Mouse (Mus musculus) ES-Bruce4 (cell line): ENCODE results near the gene Nkx2-5. TPM values are rescaled to one million over a fixed set of nuclear protein-coding genes. Genes with fewer than 3 reads are reported as not detected.
A peak's percentile ranks its signal among the peaks of the same experiment; 100 is the strongest.

Experiments used
- H3K27ac ChIP-seq: 2 replicates; pipeline ENCODE4 v1.5.1; 2012; ENCODE audit warnings: low read length, inconsistent platforms; ENCODE audit not compliant: insufficient read depth
- H3K27me3 ChIP-seq: 2 replicates; pipeline ENCODE4 v1.6.1; 2012; ENCODE audit warnings: mild to moderate bottlenecking, low read length, inconsistent platforms; ENCODE audit not compliant: control insufficient read depth, poor library complexity, insufficient read depth, severe bottlenecking
- H3K36me3 ChIP-seq: 2 replicates; pipeline ENCODE4 v1.6.1; 2012; ENCODE audit warnings: inconsistent platforms, mild to moderate bottlenecking, low read length, moderate library complexity; ENCODE audit not compliant: control insufficient read depth, poor library complexity, insufficient read depth, severe bottlenecking
- H3K4me1 ChIP-seq: one replicate; pipeline ENCODE4 v1.8.1; 2011; ENCODE audit warnings: low read length; ENCODE audit not compliant: control insufficient read depth, insufficient read depth
- H3K4me3 ChIP-seq: 2 replicates; pipeline ENCODE4 v1.5.1; 2011; ENCODE audit warnings: low read depth, mild to moderate bottlenecking, low read length
- H3K9ac ChIP-seq: 2 replicates; pipeline ENCODE4 v1.6.1; 2012; ENCODE audit warnings: low read depth, mild to moderate bottlenecking, inconsistent platforms; ENCODE audit not compliant: poor library complexity, severe bottlenecking
- H3K9me3 ChIP-seq: replicated peaks from 2 replicates; pipeline ENCODE4 v1.6.1; 2012; ENCODE audit warnings: mild to moderate bottlenecking, low read length, inconsistent platforms; ENCODE audit not compliant: control insufficient read depth, poor library complexity, insufficient read depth, severe bottlenecking
- CTCF ChIP-seq: IDR thresholded peaks from one replicate; pipeline ENCODE4 v1.8.1; 2011; ENCODE audit warnings: low read depth, low read length
- EP300 ChIP-seq: IDR thresholded peaks from 2 replicates; pipeline ENCODE4 v1.6.1; 2011; ENCODE audit warnings: low read depth, low read length; ENCODE audit not compliant: insufficient read depth
- POLR2A ChIP-seq: IDR thresholded peaks from one replicate; pipeline ENCODE4 v1.8.1; 2011; ENCODE audit warnings: low read length; ENCODE audit not compliant: insufficient read depth
- polyA plus RNA-seq: library from polyadenylated mRNA; stranded (reverse); fragments of >200 nt; gene quantifications from 2 replicates; pipeline ENCODE4 v1.2.4, GENCODE M21; 2011; ENCODE audit warnings: low read depth; ENCODE audit not compliant: missing spikeins, insufficient read depth, insufficient read length

Nkx2-5 gene
- polyA plus RNA-seq, 1 experiment = not detected

DNA sequence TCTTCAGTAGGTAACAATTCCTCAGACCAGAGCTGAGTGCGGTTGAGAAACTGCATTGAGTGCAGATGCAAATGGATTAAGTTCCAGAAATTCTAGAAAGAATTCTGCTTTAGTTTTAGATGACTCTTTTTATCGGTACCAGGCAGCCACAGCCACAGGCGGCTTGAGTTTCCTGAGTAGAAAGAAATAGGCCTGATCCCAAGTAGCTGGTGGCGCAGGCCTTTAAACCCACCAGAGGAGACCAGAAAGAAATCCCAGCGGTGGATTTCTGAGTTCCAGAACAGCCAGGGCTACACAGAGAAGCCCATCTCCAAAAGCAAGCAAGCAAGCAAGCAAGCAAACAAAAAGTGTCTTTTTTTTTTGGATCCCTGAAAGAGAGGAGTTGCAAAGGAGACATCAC is 8.4 kb downstream of the Nkx2-5 start:
- H3K36me3 ChIP-seq = no peaks in the 10 kb centered on the region
- H3K27ac ChIP-seq = no peak overlapping the region
- no peak overlapping the region for H3K4me3 ChIP-seq

DNA sequence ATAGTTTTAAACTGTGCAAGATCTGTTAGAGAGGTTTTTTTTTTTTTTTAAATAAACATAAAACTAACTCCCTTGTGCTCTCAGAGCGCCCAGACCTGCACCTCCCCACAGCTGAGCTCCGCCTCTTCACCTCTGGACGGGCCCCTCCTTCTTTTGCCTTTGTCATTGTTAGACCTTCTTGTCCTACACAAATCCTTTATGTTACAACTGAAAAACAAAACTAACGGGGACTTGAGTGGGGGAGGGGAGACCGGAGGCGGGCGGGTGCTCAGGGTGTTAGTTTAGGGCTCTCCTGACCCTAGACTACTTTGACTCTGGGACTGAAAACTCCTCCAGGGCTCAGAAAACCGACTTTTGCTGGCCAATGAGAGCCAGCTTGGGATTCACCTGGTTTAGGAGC is 8.9 kb downstream of the Nkx2-5 start:
- no peak overlapping the region for H3K9ac ChIP-seq
- H3K27ac ChIP-seq = no peak overlapping the region
- H3K4me1 ChIP-seq = peaks cover 2% of the 10 kb centered on the region
- TF ChIP-seq EP300 = peak; percentile 50; the same call in 1 of the 2 replicates
- TF ChIP-seq POLR2A = no peak
- H3K4me3 ChIP-seq = 0 out of 2 replicates have a peak overlapping the region, but pooled peaks have one; percentile 16
- H3K27me3 ChIP-seq = peaks cover 16% of the 10 kb centered on the region
- H3K36me3 ChIP-seq = no peaks in the 10 kb centered on the region
- no peaks in the 10 kb centered on the region for H3K9me3 ChIP-seq

More for the DNA sequence above, 8.4 kb downstream of the Nkx2-5 start:
- Histone ChIP-seq H3K4me1 (peaks cover 2% of the 10 kb centered on the region), H3K27me3 (peaks cover 19% of the 10 kb centered on the region), H3K9me3 (no peaks in the 10 kb centered on the region), H3K9ac (no peak overlapping the region)
- no peak for TF ChIP-seq CTCF
- no peak for TF ChIP-seq POLR2A
- TF ChIP-seq EP300 = no peak

DNA sequence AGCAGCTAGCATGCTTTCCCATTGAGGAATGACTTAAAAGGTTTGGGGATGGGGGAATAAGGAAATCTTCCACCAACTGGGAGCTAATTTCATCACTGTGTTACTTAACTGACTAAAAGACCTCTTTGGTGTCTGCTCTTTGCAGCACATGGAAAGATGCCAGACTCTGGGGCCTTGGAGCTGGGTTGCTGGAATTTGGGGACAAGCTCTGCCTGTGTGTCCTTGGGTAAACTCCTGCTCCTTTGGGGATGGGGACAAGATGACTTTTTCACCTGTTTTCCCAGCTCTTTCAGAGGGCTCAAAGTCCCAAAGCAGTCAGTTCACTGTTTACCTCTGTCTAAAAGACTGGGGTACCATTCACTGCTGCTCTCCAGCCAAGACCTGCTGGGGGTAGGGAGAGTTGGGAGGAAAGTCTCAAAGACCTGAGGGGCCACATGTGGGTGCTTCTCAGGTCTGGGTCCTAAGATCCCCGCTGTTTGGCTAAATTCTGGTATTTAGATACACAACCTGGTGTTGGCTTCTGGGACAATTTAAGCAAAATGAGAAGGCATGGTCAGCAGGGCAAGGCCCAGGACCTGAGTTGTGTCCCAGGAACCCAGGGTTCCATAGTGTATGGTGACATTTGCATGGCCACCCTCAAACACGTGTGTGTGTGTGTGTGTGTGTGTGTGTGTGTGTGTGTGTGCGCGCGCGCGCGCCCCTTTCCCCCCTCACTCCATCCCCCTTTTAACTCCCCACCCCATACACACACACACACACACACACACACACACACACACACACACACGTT is 9.6 kb downstream of the Nkx2-5 start:
- H3K36me3 ChIP-seq = no peaks in the 10 kb centered on the region
- H3K9me3 ChIP-seq = no peaks in the 10 kb centered on the region
- H3K4me1 ChIP-seq = peaks cover 2% of the 10 kb centered on the region
- no peak overlapping the region for H3K27ac ChIP-seq
- peaks cover 15% of the 10 kb centered on the region for H3K27me3 ChIP-seq
- no peak overlapping the region for H3K9ac ChIP-seq
- TF ChIP-seq POLR2A = no peak
- TF ChIP-seq CTCF = no peak
- H3K4me3 ChIP-seq = no peak overlapping the region

DNA sequence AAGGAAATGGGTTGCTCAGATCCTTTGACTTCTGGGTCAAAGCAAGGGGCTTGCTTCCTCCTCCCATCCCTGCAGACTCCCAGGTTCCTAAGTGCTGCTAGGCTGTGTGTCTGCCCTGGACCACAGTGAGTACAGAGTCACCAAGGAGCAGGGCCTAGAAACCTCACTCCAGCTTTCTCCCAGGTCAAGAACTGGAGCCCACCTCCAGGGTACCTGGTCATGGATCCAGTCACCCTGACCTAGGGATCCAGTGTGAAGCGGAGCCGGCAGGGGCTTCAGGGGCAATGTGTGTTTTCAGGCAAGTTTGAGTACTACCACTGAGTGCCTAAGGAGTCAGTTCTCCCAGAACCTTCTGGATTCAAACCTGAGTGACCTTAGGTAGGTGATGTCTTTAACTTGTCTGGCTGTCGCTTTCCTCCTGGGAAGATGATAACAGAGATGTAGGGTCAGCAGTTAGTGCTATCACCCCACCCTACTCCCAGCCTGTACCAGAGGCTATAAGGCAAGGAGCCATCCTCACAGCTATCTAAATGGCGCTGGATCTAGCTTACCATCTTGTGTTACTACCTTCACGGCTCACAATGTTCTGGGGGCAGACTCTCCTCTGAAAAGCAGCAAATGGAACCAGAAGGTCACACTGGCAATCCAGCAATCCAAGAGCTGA is 10.4 kb downstream of the Nkx2-5 start:
- Histone ChIP-seq H3K9ac (no peak overlapping the region), H3K27ac (no peak overlapping the region), H3K4me1 (peaks cover 2% of the 10 kb centered on the region), H3K36me3 (no peaks in the 10 kb centered on the region), H3K4me3 (no peak overlapping the region), H3K9me3 (no peaks in the 10 kb centered on the region), H3K27me3 (peaks cover 12% of the 10 kb centered on the region)
- no peak for TF ChIP-seq POLR2A
- no peak for TF ChIP-seq CTCF
- no peak for TF ChIP-seq EP300

DNA sequence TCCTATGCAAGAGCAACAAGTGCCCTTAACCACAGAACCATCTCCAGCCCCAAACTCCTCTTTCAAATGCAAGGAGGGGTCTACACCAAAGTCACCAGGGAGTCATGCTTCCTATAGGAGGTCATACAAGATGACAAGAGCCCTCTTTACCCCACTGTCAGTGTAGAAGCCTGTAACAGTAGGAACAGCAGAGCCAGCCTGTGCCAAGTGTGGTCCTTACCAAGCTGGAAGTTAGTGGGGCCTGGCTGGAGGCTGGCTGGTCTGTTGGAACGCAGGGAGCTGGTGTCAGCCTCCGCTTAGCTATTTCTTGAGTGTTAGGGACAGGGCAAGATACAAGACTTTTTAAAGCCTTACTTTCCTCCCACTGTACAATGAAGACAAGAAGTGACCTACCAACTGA is 11.0 kb downstream of the Nkx2-5 start:
- peaks cover 2% of the 10 kb centered on the region for H3K4me1 ChIP-seq
- H3K9me3 ChIP-seq = no peaks in the 10 kb centered on the region
- H3K36me3 ChIP-seq = no peaks in the 10 kb centered on the region
- peaks cover 8% of the 10 kb centered on the region for H3K27me3 ChIP-seq
- no peak overlapping the region for H3K4me3 ChIP-seq
- no peak overlapping the region for H3K9ac ChIP-seq
- no peak overlapping the region for H3K27ac ChIP-seq
- TF ChIP-seq CTCF (no peak), POLR2A (no peak), EP300 (no peak)

DNA sequence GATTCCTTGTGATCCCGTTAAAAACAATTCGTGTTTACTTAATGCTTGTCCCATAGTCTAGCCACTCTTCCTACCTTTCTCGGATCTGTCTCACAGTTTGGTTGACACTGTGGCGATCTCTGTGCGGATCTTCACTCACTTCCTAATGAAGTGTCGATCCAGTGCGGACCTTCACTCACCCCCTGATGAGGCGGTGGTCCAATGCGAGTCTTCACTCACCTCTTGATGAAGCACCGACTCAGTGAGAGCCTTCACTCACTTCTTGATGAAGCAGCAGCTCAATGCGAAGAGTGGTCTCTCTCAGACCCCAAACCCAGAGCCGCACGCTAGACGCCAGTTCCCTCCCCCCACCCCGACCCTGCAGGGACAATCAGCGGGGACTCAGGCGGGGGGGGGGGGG is 18.7 kb downstream of the Nkx2-5 start:
- H3K9ac ChIP-seq = no peak overlapping the region
- TF ChIP-seq CTCF = no peak
- no peak for TF ChIP-seq EP300
- no peak for TF ChIP-seq POLR2A
- no peaks in the 10 kb centered on the region for H3K4me1 ChIP-seq
- H3K36me3 ChIP-seq = no peaks in the 10 kb centered on the region
- H3K27ac ChIP-seq = no peak overlapping the region
- H3K4me3 ChIP-seq = no peak overlapping the region
- H3K27me3 ChIP-seq = no peaks in the 10 kb centered on the region
- peaks cover 16% of the 10 kb centered on the region; the same call in 1 of the 2 replicates for H3K9me3 ChIP-seq
